ENCODE assay signal across 10 mouse cellular contexts in the genomic region with DNA sequence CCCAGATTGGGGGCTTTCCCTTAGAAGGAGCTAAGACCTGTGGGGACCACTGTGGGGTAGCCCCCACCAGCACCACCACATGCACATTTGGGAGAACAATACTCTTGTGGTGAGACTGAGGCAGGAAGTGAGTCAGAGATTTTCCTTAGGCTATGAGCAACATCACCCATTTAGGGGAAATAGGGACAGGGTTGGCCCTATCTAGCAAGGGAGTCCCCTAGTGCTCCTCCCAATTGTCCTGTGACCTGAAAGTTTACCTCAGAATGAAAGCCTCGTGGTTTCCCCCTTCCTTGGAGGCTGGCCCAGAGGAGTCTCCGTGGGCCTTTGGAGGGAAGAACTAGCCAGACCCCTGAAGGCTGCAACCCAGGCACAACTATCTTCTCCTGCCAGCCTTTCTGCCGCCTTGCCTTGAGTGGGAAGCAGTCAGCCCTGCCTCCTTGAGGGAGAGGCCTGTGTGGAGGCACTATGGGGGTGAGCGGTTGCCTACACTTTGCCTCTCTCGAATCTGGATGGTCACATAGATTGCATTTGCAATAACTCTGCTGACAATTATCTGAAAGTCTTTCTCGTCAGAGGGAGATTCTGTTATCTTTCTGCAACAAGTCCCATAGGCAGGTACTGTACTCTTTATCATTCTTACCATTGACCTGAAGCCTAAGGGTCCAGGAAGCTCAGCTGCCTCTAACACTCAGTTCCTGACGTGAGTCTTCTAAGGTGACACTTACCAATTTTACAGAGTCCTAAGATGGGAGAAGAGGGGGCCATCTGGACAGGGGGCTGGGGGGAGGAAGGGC. TPM values are rescaled to one million over a fixed set of nuclear protein-coding genes. Genes with fewer than 3 reads are reported as not detected.
DNase-seq lines count a peak whose midpoint lies in the region; ATAC-seq lines count a peak whose summit lies in the region.
"Had no signal": no experiment of that assay in that cellular context is flagged by ENCODE, and none has a peak within 500 bp of the region (broad histone marks: within the 10 kb centered on the region; RNA-seq: fewer than 3 reads in every experiment).

No protein-coding gene starts in this region.

- no peak overlapping the region for H3K4me2 ChIP-seq in limb, embryonic 15.5 days
- H3K4me2 ChIP-seq in heart, embryonic 15.5 days = no peak overlapping the region
- no peak overlapping the region for H3K4me2 ChIP-seq in intestine, embryonic 16.5 days (ENCODE audit: low read depth, low read length)

- H3K27me3 ChIP-seq in limb, embryonic 15.5 days = no peaks in the 10 kb centered on the region
- peaks cover 26% of the 10 kb centered on the region for H3K27me3 ChIP-seq in limb, embryonic 10.5 days (ENCODE audit: low read depth, poor library complexity, severe bottlenecking)
- no peaks in the 10 kb centered on the region for H3K27me3 ChIP-seq in heart, embryonic 15.5 days
- H3K27me3 ChIP-seq in intestine, embryonic 16.5 days (replicated peaks; ENCODE audit: control insufficient read depth, insufficient read depth, low read length) = no peaks in the 10 kb centered on the region

- WGBS in limb, embryonic 15.5 days = 67% methylated on average over 7 of the region's 7 CpGs
- 64% methylated on average over 7 of the region's 7 CpGs for WGBS in limb, embryonic 10.5 days
- WGBS in heart, embryonic 15.5 days = 56% methylated on average over 7 of the region's 7 CpGs
- WGBS in intestine, embryonic 16.5 days = 62% methylated on average over 7 of the region's 7 CpGs

- peaks cover 38% of the 10 kb centered on the region for H3K4me1 ChIP-seq in limb, embryonic 15.5 days
- peaks cover 30% of the 10 kb centered on the region for H3K4me1 ChIP-seq in limb, embryonic 10.5 days
- H3K4me1 ChIP-seq in heart, embryonic 15.5 days (replicated peaks) = peaks cover 48% of the 10 kb centered on the region
- H3K4me1 ChIP-seq in intestine, embryonic 16.5 days (ENCODE audit: control insufficient read depth, insufficient read depth, low read length) = peaks cover 34% of the 10 kb centered on the region

- DNase-seq in limb, embryonic 10.5 days (ENCODE audit: low spot score) = no peak
- peak; percentile 68 for DNase-seq in Muller cell, postnatal 12 days (ENCODE audit: inconsistent ontology term)
- DNase-seq in natural killer cell, adult 2 months (ENCODE audit: low spot score in 2 of 2) = peak; percentile 45 to 53
- DNase-seq in yolk sac, embryonic 10.5 days (ENCODE audit: low spot score) = no peak
- no peak for DNase-seq in cerebellum, postnatal 10 days

- no peak overlapping the region for H3K4me3 ChIP-seq in limb, embryonic 15.5 days
- H3K4me3 ChIP-seq in limb, embryonic 10.5 days = no peak overlapping the region
- H3K4me3 ChIP-seq in heart, embryonic 15.5 days = no peak overlapping the region
- no peak overlapping the region for H3K4me3 ChIP-seq in intestine, embryonic 16.5 days (ENCODE audit: low read length)
- H3K4me3 ChIP-seq: midbrain, embryonic 10.5 days had no signal

- peak overlapping the region; percentile 92 for H3K27ac ChIP-seq in limb, embryonic 15.5 days
- H3K27ac ChIP-seq in limb, embryonic 10.5 days = no peak overlapping the region
- H3K27ac ChIP-seq in heart, embryonic 15.5 days = peak overlapping the region; percentile 94
- H3K27ac ChIP-seq in intestine, embryonic 16.5 days (ENCODE audit: low read length) = no peak overlapping the region
- H3K27ac ChIP-seq: kidney, postnatal 0 days; midbrain, embryonic 10.5 days had no signal

- no peak for ATAC-seq in limb, embryonic 15.5 days (ENCODE audit: insufficient number of reproducible peaks, low FRiP score, low TSS enrichment, low read depth)
- no peak for ATAC-seq in heart, embryonic 15.5 days (replicated peaks; ENCODE audit: insufficient number of reproducible peaks, insufficient read depth, low FRiP score, low read depth)
- no peak for ATAC-seq in intestine, embryonic 16.5 days

- H3K36me3 ChIP-seq in limb, embryonic 15.5 days = no peaks in the 10 kb centered on the region
- no peaks in the 10 kb centered on the region for H3K36me3 ChIP-seq in limb, embryonic 10.5 days
- H3K36me3 ChIP-seq in heart, embryonic 15.5 days = no peaks in the 10 kb centered on the region
- H3K36me3 ChIP-seq in intestine, embryonic 16.5 days (ENCODE audit: control insufficient read depth, insufficient read depth, low read length) = no peaks in the 10 kb centered on the region
- H3K36me3 ChIP-seq: midbrain, embryonic 10.5 days had no signal

- no peak overlapping the region for H3K9ac ChIP-seq in limb, embryonic 15.5 days
- H3K9ac ChIP-seq in heart, embryonic 15.5 days = no peak overlapping the region
- H3K9ac ChIP-seq in intestine, embryonic 16.5 days (ENCODE audit: low read depth, low read length) = no peak overlapping the region; the same call in 1 of the 2 replicates

- H3K9me3 ChIP-seq in limb, embryonic 15.5 days = no peaks in the 10 kb centered on the region
- H3K9me3 ChIP-seq in limb, embryonic 10.5 days (replicated peaks) = no peaks in the 10 kb centered on the region
- no peaks in the 10 kb centered on the region for H3K9me3 ChIP-seq in heart, embryonic 15.5 days (replicated peaks)
- no peaks in the 10 kb centered on the region for H3K9me3 ChIP-seq in intestine, embryonic 16.5 days (ENCODE audit: control insufficient read depth, low read length)
- H3K9me3 ChIP-seq: midbrain, embryonic 10.5 days had no signal

RNA-seq across cellular contexts. Expression of a gene that starts 0.9 kb away (rescaled TPM):
- 12.8 and 13.7 TPM in 2 replicates for polyA plus RNA-seq in limb, embryonic 15.5 days (2015; fragmentation: Nextera tagmentation; extraction: Ambion mirVana)
- 8.8 and 9.4 TPM in 2 replicates for polyA plus RNA-seq in limb, embryonic 10.5 days (2016; fragmentation: Nextera tagmentation; extraction: Ambion mirVana)
- polyA plus RNA-seq in heart, embryonic 15.5 days (2015; fragmentation: Nextera tagmentation; extraction: Ambion mirVana) = 16.0 and 18.2 TPM in 2 replicates
- 7.8 and 9.7 TPM in 2 replicates for polyA plus RNA-seq in intestine, embryonic 16.5 days (2015; fragmentation: Nextera tagmentation; extraction: Ambion mirVana)

RNA-seq across cellular contexts. Expression of a gene that starts 16.6 kb away (rescaled TPM):
- polyA plus RNA-seq in limb, embryonic 15.5 days (2015; fragmentation: Nextera tagmentation; extraction: Ambion mirVana) = 14.8 and 15.8 TPM in 2 replicates
- 7.6 and 13.2 TPM in 2 replicates for polyA plus RNA-seq in limb, embryonic 10.5 days (2016; fragmentation: Nextera tagmentation; extraction: Ambion mirVana)
- 10.9 and 14.4 TPM in 2 replicates for polyA plus RNA-seq in heart, embryonic 15.5 days (2015; fragmentation: Nextera tagmentation; extraction: Ambion mirVana)
- polyA plus RNA-seq in intestine, embryonic 16.5 days (2015; fragmentation: Nextera tagmentation; extraction: Ambion mirVana) = 10.9 and 11.6 TPM in 2 replicates

RNA-seq across cellular contexts. Expression of a gene that starts 33.1 kb away (rescaled TPM):
- 15.7 and 17.6 TPM in 2 replicates for polyA plus RNA-seq in limb, embryonic 15.5 days (2015; fragmentation: Nextera tagmentation; extraction: Ambion mirVana)
- 19.7 and 23.1 TPM in 2 replicates for polyA plus RNA-seq in limb, embryonic 10.5 days (2016; fragmentation: Nextera tagmentation; extraction: Ambion mirVana)
- 15.1 and 21.1 TPM in 2 replicates for polyA plus RNA-seq in heart, embryonic 15.5 days (2015; fragmentation: Nextera tagmentation; extraction: Ambion mirVana)
- 8.0 and 10.0 TPM in 2 replicates for polyA plus RNA-seq in intestine, embryonic 16.5 days (2015; fragmentation: Nextera tagmentation; extraction: Ambion mirVana)

Comparison
In these comparisons a context has a peak if more than half of its experiments do, and no peak if none do; other contexts are left out.
1. H3K27ac ChIP-seq: peak in limb, embryonic 15.5 days (single experiment) and heart, embryonic 15.5 days (single experiment); none in limb, embryonic 10.5 days (single experiment) and intestine, embryonic 16.5 days (single experiment).
2. DNase-seq: peak in Muller cell, postnatal 12 days (single experiment) and natural killer cell, adult 2 months (2 of 2); none in limb, embryonic 10.5 days (single experiment), yolk sac, embryonic 10.5 days (single experiment) and cerebellum, postnatal 10 days (0 of 2).